Mouse (Mus musculus): ENCODE results near the gene Scg3. TPM values are rescaled to one million over a fixed set of nuclear protein-coding genes. Genes with fewer than 3 reads are reported as not detected.

Gene Scg3
- not detected in 2 replicates for polyA plus RNA-seq (2012)

DNA sequence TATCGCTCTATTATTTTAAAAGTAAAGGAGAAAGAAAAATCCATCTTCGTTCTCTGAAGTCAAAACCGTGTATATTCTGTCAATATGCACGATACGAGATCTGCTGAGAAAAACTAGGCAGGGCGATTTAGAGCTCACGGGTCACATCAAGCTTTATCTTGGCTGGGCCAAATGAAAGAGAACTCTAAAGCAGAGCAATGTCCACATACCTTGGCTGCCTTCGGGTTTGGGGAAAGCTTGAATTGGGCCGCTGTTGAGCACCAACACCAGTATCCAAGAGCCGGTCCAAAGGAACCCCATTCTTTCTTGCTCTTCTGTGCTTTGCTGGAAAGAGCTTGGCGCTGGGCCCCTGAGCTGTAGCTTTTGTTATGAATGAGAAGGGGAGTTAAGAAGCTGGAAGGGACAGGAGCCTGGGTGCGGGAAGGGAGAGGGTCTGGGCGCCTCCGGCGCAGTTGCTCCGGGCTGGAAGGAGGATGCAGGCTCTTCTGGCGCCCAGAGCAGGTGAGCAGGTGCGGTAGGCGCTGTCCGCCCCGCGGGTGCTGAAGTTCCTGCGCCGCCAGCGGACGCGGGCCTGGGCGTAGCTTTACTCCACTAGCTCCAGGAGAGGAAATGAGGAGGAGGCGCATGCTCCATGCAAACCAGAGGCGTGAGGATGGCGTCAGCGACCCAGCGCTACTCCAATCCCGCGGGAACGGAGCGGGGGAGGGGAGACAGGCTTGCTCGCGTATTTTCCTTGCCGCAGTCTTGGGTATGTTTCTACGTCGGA is at the start of gene Scg3:
Gene Scg3 (minus strand): TSS at position 631 of the 766 bp plus-strand sequence.
- H3K9me3 ChIP-seq (ENCODE audit: control insufficient read depth, low read length) = peaks cover 8% of the 10 kb centered on the region
- H3K4me3 ChIP-seq (replicated peaks) = no peak within 1 kb of the TSS
- H3K36me3 ChIP-seq (ENCODE audit: control insufficient read depth) = no peaks in the 10 kb centered on the region
- no peak for TF ChIP-seq GATA1 (IDR thresholded peaks at IDR 0.05; ENCODE audit: low read length)
- no peak for TF ChIP-seq TAL1 (IDR thresholded peaks at IDR 0.05; ENCODE audit: low read length)
- peaks cover 5% of the 10 kb centered on the region for H3K27me3 ChIP-seq (ENCODE audit: control insufficient read depth)
- no peaks in the 10 kb centered on the region; the same call in 1 of the 2 replicates for H3K4me1 ChIP-seq (ENCODE audit: control insufficient read depth)

GRCm38 (mm10) chr9:75719952-75720687 is 36.3 kb upstream of the Scg3 start:
- TF ChIP-seq TAL1 (IDR thresholded peaks at IDR 0.05; ENCODE audit: low read length) (no peak), GATA1 (IDR thresholded peaks at IDR 0.05; ENCODE audit: low read length) (no peak)
- no peaks in the 10 kb centered on the region for H3K36me3 ChIP-seq (ENCODE audit: control insufficient read depth)

DNA sequence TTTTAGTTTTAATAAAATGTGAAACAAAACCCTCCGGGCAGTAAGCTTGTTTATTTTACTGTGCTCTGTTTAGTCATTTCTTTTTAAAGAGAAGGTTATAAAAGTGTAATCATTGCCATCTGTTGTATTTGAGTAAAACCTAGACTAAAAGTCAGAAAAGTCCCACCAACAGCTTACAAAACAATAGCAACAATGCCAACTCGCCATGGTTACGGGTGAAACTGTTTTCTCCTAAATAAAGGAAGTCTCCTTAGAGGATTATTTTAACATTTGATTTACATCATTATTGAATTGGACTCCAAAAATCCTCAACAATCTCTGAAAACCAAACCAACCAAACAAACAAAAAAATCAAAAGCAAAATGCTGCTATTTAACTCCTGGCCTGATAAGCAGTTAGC is 35.6 kb upstream of the Scg3 start:
- Histone ChIP-seq H3K27me3 (ENCODE audit: control insufficient read depth) (no peaks in the 10 kb centered on the region), H3K36me3 (ENCODE audit: control insufficient read depth) (no peaks in the 10 kb centered on the region), H3K4me3 (replicated peaks) (no peak overlapping the region), H3K9me3 (ENCODE audit: control insufficient read depth, low read length) (no peaks in the 10 kb centered on the region), H3K4me1 (ENCODE audit: control insufficient read depth) (no peaks in the 10 kb centered on the region)
- TF ChIP-seq GATA1 (IDR thresholded peaks at IDR 0.05; ENCODE audit: low read length) (no peak), TAL1 (IDR thresholded peaks at IDR 0.05; ENCODE audit: low read length) (no peak)

More at GRCm38 (mm10) chr9:75719952-75720687, 36.3 kb upstream of the Scg3 start:
- no peaks in the 10 kb centered on the region for H3K9me3 ChIP-seq (ENCODE audit: control insufficient read depth, low read length)
- H3K4me3 ChIP-seq (replicated peaks) = no peak overlapping the region
- no peaks in the 10 kb centered on the region for H3K27me3 ChIP-seq (ENCODE audit: control insufficient read depth)
- no peaks in the 10 kb centered on the region for H3K4me1 ChIP-seq (ENCODE audit: control insufficient read depth)

DNA sequence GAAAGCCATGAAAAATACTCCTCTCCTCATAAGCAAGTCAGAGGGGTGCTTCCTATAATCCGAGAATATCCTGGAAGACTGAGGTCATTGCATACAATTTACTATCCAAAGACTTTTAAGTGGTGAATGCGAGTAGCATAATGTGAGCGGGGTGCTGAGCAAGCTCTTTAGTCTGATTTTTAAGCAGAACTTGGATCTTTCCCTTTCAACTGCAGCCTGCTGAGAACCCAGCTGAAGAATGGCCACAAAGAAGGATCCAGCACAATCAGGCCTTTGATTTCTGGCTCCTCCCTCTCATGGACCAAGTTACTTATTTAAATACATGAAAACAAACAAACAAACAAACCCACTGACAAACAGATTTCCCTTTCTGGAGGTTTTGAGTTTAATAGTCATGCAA is 916 bp upstream of the Scg3 start:
- H3K4me3 ChIP-seq (replicated peaks) = no peak overlapping the region
- no peaks in the 10 kb centered on the region for H3K36me3 ChIP-seq (ENCODE audit: control insufficient read depth)
- peaks cover 5% of the 10 kb centered on the region for H3K27me3 ChIP-seq (ENCODE audit: control insufficient read depth)
- H3K9me3 ChIP-seq (ENCODE audit: control insufficient read depth, low read length) = peaks cover 15% of the 10 kb centered on the region
- no peaks in the 10 kb centered on the region; the same call in 1 of the 2 replicates for H3K4me1 ChIP-seq (ENCODE audit: control insufficient read depth)
- TF ChIP-seq TAL1 (IDR thresholded peaks at IDR 0.05; ENCODE audit: low read length) (no peak), GATA1 (IDR thresholded peaks at IDR 0.05; ENCODE audit: low read length) (no peak)

DNA sequence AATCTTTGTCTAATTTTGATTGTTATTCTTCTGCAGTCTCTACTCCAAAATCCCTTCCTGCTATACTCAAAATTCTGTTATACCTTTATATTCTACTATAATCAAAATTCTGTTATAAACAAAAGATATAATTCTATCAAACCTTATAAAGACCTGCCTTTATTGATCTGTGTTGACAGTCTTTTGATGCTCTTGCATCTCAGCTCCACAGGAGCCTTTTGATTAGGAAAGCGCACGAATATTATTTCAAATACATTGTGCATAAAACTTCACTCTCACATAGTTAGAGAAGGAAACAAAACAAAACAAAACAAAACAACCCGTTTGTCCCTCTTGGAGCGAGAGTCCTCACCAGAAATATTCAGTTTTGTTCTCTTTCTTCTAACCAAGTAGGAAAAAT is 436 bp upstream of the Scg3 start:
- TF ChIP-seq GATA1 (IDR thresholded peaks at IDR 0.05; ENCODE audit: low read length) (no peak), TAL1 (IDR thresholded peaks at IDR 0.05; ENCODE audit: low read length) (no peak)
- Histone ChIP-seq H3K36me3 (ENCODE audit: control insufficient read depth) (no peaks in the 10 kb centered on the region), H3K4me3 (replicated peaks) (no peak overlapping the region), H3K27me3 (ENCODE audit: control insufficient read depth) (peaks cover 5% of the 10 kb centered on the region), H3K9me3 (ENCODE audit: control insufficient read depth, low read length) (peaks cover 11% of the 10 kb centered on the region), H3K4me1 (ENCODE audit: control insufficient read depth) (no peaks in the 10 kb centered on the region; the same call in 1 of the 2 replicates)

DNA sequence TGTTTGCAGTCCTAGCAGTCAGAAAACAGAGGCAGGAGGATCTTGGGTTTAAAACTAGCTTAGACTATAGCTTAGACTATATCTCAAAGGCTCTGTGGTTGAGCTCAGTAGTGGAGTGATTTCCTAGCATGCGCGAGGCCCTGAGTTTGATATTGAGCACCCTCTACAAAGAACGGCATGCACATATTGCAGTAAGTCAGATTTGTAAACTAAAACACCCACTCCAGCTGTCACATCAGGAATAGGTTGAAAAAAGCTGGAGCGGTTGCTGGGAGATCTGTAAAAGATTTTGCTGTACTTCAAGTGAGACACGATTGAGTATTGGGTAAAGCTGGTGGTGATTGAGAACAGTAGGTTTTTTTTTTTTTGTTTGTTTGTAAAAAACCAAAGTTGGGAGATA is 3.2 kb downstream of the Scg3 start:
- no peaks in the 10 kb centered on the region; the same call in 1 of the 2 replicates for H3K4me1 ChIP-seq (ENCODE audit: control insufficient read depth)
- peaks cover 5% of the 10 kb centered on the region for H3K27me3 ChIP-seq (ENCODE audit: control insufficient read depth)
- no peaks in the 10 kb centered on the region for H3K36me3 ChIP-seq (ENCODE audit: control insufficient read depth)
- H3K4me3 ChIP-seq (replicated peaks) = no peak overlapping the region
- TF ChIP-seq TAL1 (IDR thresholded peaks at IDR 0.05; ENCODE audit: low read length) = no peak
- TF ChIP-seq GATA1 (IDR thresholded peaks at IDR 0.05; ENCODE audit: low read length) = no peak
- H3K9me3 ChIP-seq (ENCODE audit: control insufficient read depth, low read length) = peaks cover 3% of the 10 kb centered on the region; the same call in 1 of the 2 replicates

DNA sequence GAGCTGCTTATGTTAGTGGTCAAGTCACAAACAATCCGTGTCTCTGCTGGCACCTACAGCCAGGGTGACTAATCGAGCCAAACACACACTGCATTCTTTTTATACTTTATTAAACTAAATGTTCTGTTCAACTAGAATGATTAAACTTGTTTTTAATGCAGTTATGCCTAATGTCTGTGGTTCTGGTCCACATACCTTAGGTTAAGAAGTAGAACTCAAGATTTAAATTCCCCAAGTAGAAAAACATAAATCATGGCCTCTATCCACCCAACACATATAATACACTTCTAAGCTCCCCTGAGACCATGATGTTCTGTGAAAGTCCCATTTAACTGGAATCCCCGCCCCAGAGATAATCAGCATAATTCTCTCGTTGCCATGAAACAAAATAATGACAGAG is 4.2 kb downstream of the Scg3 start:
- no peak overlapping the region for H3K4me3 ChIP-seq (replicated peaks)
- H3K27me3 ChIP-seq (ENCODE audit: control insufficient read depth) = peaks cover 5% of the 10 kb centered on the region
- peaks cover 3% of the 10 kb centered on the region; the same call in 1 of the 2 replicates for H3K9me3 ChIP-seq (ENCODE audit: control insufficient read depth, low read length)
- H3K36me3 ChIP-seq (ENCODE audit: control insufficient read depth) = no peaks in the 10 kb centered on the region
- TF ChIP-seq GATA1 (IDR thresholded peaks at IDR 0.05; ENCODE audit: low read length) (no peak), TAL1 (IDR thresholded peaks at IDR 0.05; ENCODE audit: low read length) (no peak)
- no peaks in the 10 kb centered on the region; the same call in 1 of the 2 replicates for H3K4me1 ChIP-seq (ENCODE audit: control insufficient read depth)

DNA sequence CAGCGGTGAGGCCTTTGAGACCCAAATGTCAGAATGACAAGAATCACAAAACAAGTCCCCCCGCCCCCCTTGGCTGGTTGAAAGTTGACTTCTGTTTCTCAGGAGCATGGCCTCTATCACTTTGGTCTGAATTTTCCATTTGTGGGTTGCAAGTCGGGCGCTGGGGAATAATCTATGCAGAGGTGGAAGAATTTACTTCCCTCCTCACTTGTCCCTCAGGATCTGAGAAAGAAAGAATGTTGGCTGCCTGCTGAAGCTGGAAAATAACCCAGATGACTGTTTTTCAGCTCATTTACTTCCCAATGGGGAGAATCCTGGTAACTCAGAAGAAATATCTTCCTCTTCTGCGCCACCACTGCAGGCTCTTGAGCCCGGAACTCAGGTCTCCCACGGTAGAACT is 5.5 kb downstream of the Scg3 start:
- TF ChIP-seq TAL1 (IDR thresholded peaks at IDR 0.05; ENCODE audit: low read length) = no peak
- TF ChIP-seq GATA1 (IDR thresholded peaks at IDR 0.05; ENCODE audit: low read length) = no peak
- no peak overlapping the region for H3K4me3 ChIP-seq (replicated peaks)
- H3K27me3 ChIP-seq (ENCODE audit: control insufficient read depth) = no peaks in the 10 kb centered on the region
- no peaks in the 10 kb centered on the region for H3K9me3 ChIP-seq (ENCODE audit: control insufficient read depth, low read length)
- no peaks in the 10 kb centered on the region for H3K4me1 ChIP-seq (ENCODE audit: control insufficient read depth)
- H3K36me3 ChIP-seq (ENCODE audit: control insufficient read depth) = no peaks in the 10 kb centered on the region

- Histone ChIP-seq H3K4me3 (replicated peaks) (no peak overlapping the region), H3K27me3 (ENCODE audit: control insufficient read depth) (no peaks in the 10 kb centered on the region), H3K36me3 (ENCODE audit: control insufficient read depth) (no peaks in the 10 kb centered on the region), H3K9me3 (ENCODE audit: control insufficient read depth, low read length) (no peaks in the 10 kb centered on the region), H3K4me1 (ENCODE audit: control insufficient read depth) (no peaks in the 10 kb centered on the region)
- TF ChIP-seq TAL1 (IDR thresholded peaks at IDR 0.05; ENCODE audit: low read length) (no peak), GATA1 (IDR thresholded peaks at IDR 0.05; ENCODE audit: low read length) (no peak)
Observed at GRCm38 (mm10) chr9:75676226-75676625, 7.6 kb downstream of the Scg3 start.
